Mouse (Mus musculus): ENCODE measurements around the gene Srp9.

- TF ChIP-seq POLR2A (IDR thresholded peaks at IDR 0.05; ENCODE audit: insufficient read depth, low read depth, low read length) (no peak), CTCF (IDR thresholded peaks at IDR 0.05) (no peak; the same call in 1 of the 2 replicates), EP300 (IDR thresholded peaks at IDR 0.05; ENCODE audit: insufficient read depth, low read depth, low read length) (no peak)
Observed at GRCm38 (mm10) chr1:182140370-182140769, 15.8 kb downstream of the Srp9 start.

Measured in heart, adult 2 months (tissue).